Comparison of ENCODE assay signal across 11 mouse cellular contexts in the genomic region with DNA sequence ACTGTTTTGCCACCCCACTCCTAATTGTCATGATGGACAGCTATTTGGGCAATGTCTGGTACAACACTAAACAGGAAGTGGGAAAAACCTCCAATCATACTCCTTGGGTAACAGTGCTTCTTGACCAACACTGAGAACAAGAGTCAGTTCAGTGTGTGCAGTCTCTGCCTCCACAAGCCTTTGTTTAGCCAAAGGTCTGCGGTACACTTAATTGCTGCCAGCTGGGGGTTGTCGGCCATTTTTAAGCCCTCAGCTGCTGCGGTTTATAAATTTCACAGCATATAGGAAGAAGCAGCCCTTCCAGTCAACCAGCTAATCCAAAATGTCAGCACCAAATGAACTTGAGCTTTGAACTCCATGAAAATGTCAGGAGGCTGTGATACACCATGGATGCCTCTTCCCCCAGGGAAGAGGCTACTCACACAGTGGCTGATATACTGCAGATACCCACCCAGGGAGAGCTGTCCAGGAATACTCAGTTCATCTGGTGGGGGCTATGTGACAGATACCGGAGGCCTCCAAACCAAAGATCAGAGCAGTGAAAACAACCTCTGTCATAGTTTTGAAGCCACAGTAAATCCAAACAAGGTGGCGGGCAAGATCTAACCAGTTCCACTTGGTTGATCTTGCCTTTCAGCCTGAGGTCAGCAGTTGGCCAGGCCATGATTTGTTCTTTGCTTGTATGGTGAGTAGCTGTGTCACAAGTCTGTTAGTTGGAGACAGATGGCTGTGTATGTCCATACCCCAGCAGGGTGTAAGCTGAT.
DNase-seq lines count a peak whose midpoint lies in the region; ATAC-seq and TF ChIP-seq lines count a peak whose summit lies in the region.
"Had no signal": no experiment of that assay in that cellular context is flagged by ENCODE, and none has a peak within 500 bp of the region (broad histone marks: within the 10 kb centered on the region; RNA-seq: fewer than 3 reads in every experiment).

No protein-coding gene starts in this region.

- H3K4me3 ChIP-seq in liver, adult 2 months (ENCODE audit: insufficient read depth, low read depth, low read length), result no peak overlapping the region
- H3K4me3 ChIP-seq in embryonic facial prominence, embryonic 10.5 days, result no peak overlapping the region
- H3K4me3 ChIP-seq in kidney, embryonic 15.5 days (replicated peaks), result no peak overlapping the region
- H3K4me3 ChIP-seq: midbrain, embryonic 15.5 days had no signal

- no peaks in the 10 kb centered on the region for H3K27me3 ChIP-seq in liver, adult 2 months (ENCODE audit: control insufficient read depth, insufficient read depth, low read length)
- H3K27me3 ChIP-seq in embryonic facial prominence, embryonic 10.5 days (replicated peaks; ENCODE audit: low read depth, poor library complexity, severe bottlenecking), result no peaks in the 10 kb centered on the region
- H3K27me3 ChIP-seq in kidney, embryonic 15.5 days, result no peaks in the 10 kb centered on the region
- H3K27me3 ChIP-seq: midbrain, embryonic 15.5 days had no signal

- peak; percentile 42 for DNase-seq in liver, adult 2 months (ENCODE audit: extremely low read depth, low read depth, low spot score)
- no peak for DNase-seq in liver
- DNase-seq in embryonic facial prominence, embryonic 10.5 days (ENCODE audit: low spot score), result peak; percentile 76
- DNase-seq in cerebellum, adult 11-12 months, result no peak
- DNase-seq in heart, adult 9 months (ENCODE audit: low spot score in 2 of 2), result no peak
- DNase-seq: cerebellum, adult 18-20 months; forebrain, postnatal 0 days had no signal

- ATAC-seq in kidney, embryonic 15.5 days (replicated peaks; ENCODE audit: low FRiP score), result peak; percentile 72
- ATAC-seq in megakaryocyte-erythroid progenitor cell, adult 5-6 weeks (replicated peaks; ENCODE audit: low FRiP score, low TSS enrichment, poor library complexity, severe bottlenecking), result peak; percentile 31; the same call in 1 of the 2 replicates
- ATAC-seq in erythroblast, adult 5-6 weeks (replicated peaks; ENCODE audit: low FRiP score, poor library complexity, severe bottlenecking), result no peak
- ATAC-seq: forebrain, postnatal 0 days; midbrain, embryonic 15.5 days had no signal

- TF ChIP-seq POLR2A in liver, adult 2 months (IDR thresholded peaks at IDR 0.05; ENCODE audit: extremely low read depth, insufficient read depth, low read length), result no peak

- peaks cover 3% of the 10 kb centered on the region; the same call in 1 of the 2 replicates for H3K36me3 ChIP-seq in liver, adult 2 months (ENCODE audit: control insufficient read depth, insufficient read depth, low read length)
- H3K36me3 ChIP-seq in embryonic facial prominence, embryonic 10.5 days (replicated peaks), result no peaks in the 10 kb centered on the region
- H3K36me3 ChIP-seq in kidney, embryonic 15.5 days, result no peaks in the 10 kb centered on the region
- H3K36me3 ChIP-seq: midbrain, embryonic 15.5 days had no signal

- H3K27ac ChIP-seq in liver, adult 2 months (replicated peaks; ENCODE audit: insufficient read depth, low read depth, low read length), result no peak overlapping the region
- peak overlapping the region; percentile 81 for H3K27ac ChIP-seq in embryonic facial prominence, embryonic 10.5 days (replicated peaks)
- peak overlapping the region; percentile 83 for H3K27ac ChIP-seq in kidney, embryonic 15.5 days
- H3K27ac ChIP-seq: midbrain, embryonic 15.5 days had no signal

- no peak overlapping the region for H3K9ac ChIP-seq in liver, adult 2 months (ENCODE audit: low read depth, low read length)
- H3K9ac ChIP-seq in kidney, embryonic 15.5 days, result no peak overlapping the region
- H3K9ac ChIP-seq: forebrain, postnatal 0 days; midbrain, embryonic 15.5 days had no signal

- H3K4me1 ChIP-seq in liver, adult 2 months (ENCODE audit: control insufficient read depth, insufficient read depth, low read length), result peaks cover 22% of the 10 kb centered on the region
- H3K4me1 ChIP-seq in embryonic facial prominence, embryonic 10.5 days, result peaks cover 58% of the 10 kb centered on the region
- peaks cover 70% of the 10 kb centered on the region for H3K4me1 ChIP-seq in kidney, embryonic 15.5 days
- H3K4me1 ChIP-seq: midbrain, embryonic 15.5 days had no signal

- no peak overlapping the region for H3K4me2 ChIP-seq in kidney, embryonic 15.5 days
- H3K4me2 ChIP-seq: midbrain, embryonic 15.5 days had no signal

- H3K9me3 ChIP-seq in embryonic facial prominence, embryonic 10.5 days, result no peaks in the 10 kb centered on the region
- no peaks in the 10 kb centered on the region for H3K9me3 ChIP-seq in kidney, embryonic 15.5 days (replicated peaks)
- H3K9me3 ChIP-seq: midbrain, embryonic 15.5 days had no signal

- no peaks in the 10 kb centered on the region; the same call in 1 of the 2 replicates for H3K79me2 ChIP-seq in liver, adult 2 months (ENCODE audit: control insufficient read depth, insufficient read depth, low read length)

- no peak for TF ChIP-seq CTCF in liver, adult 2 months (IDR thresholded peaks at IDR 0.05; ENCODE audit: low read depth, low read length)

- 95% methylated on average over 5 of the region's 5 CpGs for WGBS in liver, adult 2 months
- 33% methylated on average over 5 of the region's 5 CpGs for WGBS in embryonic facial prominence, embryonic 10.5 days
- WGBS in kidney, embryonic 15.5 days, result 30% methylated on average over 5 of the region's 5 CpGs

Comparison
In these comparisons a context has a peak if more than half of its experiments do, and no peak if none do; other contexts are left out.
1. DNase-seq: peak in liver, adult 2 months (single experiment) and embryonic facial prominence, embryonic 10.5 days (single experiment); none in liver (single experiment), cerebellum, adult 11-12 months (single experiment) and heart, adult 9 months (0 of 2).